Mouse (Mus musculus) MEL (cell line): ENCODE results near the gene Aurkc. TPM values are rescaled to one million over a fixed set of nuclear protein-coding genes. Genes with fewer than 3 reads are reported as not detected.
"Not testable (repeated sequence)": the region's sequence is repeated elsewhere in the genome, so short reads cannot be mapped to it uniquely, and the experiment has no call there.

Experiments used
- DNase-seq: peaks from one replicate; pipeline ENCODE4 v3.0.0; 2011; ENCODE audit warnings: low read depth, low spot score
- H3K27ac ChIP-seq: 2 replicates; pipeline ENCODE4 v1.5.1; 2012; ENCODE audit warnings: low read depth, mild to moderate bottlenecking, control low read depth, low read length, moderate library complexity; ENCODE audit not compliant: control insufficient read depth
- H3K27me3 ChIP-seq, 2 experiments: fragments of 150-350 bp in 1 of 2; sonication (generic) in 1 of 2; 2 replicates each; pipeline ENCODE4 v1.6.1; 2012; ENCODE audit warnings: low read length in 2 of 2, mild to moderate bottlenecking in 2 of 2, improper control_type of control experiment in 1 of 2, moderate library complexity in 1 of 2; ENCODE audit not compliant: insufficient read depth in 2 of 2, control insufficient read depth in 1 of 2
- H3K36me3 ChIP-seq, 2 experiments: 2 replicates each; pipeline ENCODE4 v1.6.1; 2012 to 2014; ENCODE audit warnings: low read length in 2 of 2, improper control_type of control experiment in 1 of 2, inconsistent platforms in 1 of 2, mild to moderate bottlenecking in 1 of 2; ENCODE audit not compliant: insufficient read depth in 2 of 2, control insufficient read depth in 1 of 2
- H3K4me1 ChIP-seq, 2 experiments: fragments of 150-350 bp in 1 of 2; sonication (generic) in 1 of 2; 2 replicates each; pipeline ENCODE4 v1.6.1; 2012; ENCODE audit warnings: low read length in 2 of 2, improper control_type of control experiment in 1 of 2, mild to moderate bottlenecking in 1 of 2; ENCODE audit not compliant: insufficient read depth in 2 of 2, control insufficient read depth in 1 of 2
- H3K4me3 ChIP-seq, 2 experiments: fragments of 150-350 bp in 1 of 2; sonication (generic) in 1 of 2; 2 replicates each; pipeline ENCODE4 v1.5.1; 2012; ENCODE audit warnings: low read depth in 2 of 2, low read length in 2 of 2, mild to moderate bottlenecking in 2 of 2, moderate library complexity in 2 of 2, control low read depth in 1 of 2, improper control_type of control experiment in 1 of 2; ENCODE audit not compliant: control insufficient read depth in 1 of 2, insufficient read depth in 1 of 2
- H3K79me2 ChIP-seq: 2 replicates; pipeline ENCODE4 v1.6.1; 2012; ENCODE audit warnings: mild to moderate bottlenecking, low read length, moderate library complexity; ENCODE audit not compliant: control insufficient read depth, poor library complexity, insufficient read depth
- H3K9ac ChIP-seq: 2 replicates; pipeline ENCODE4 v1.6.1; 2012; ENCODE audit warnings: low read depth, mild to moderate bottlenecking, control low read depth, low read length, moderate library complexity; ENCODE audit not compliant: control insufficient read depth, poor library complexity, severe bottlenecking
- H3K9me3 ChIP-seq: fragments of 150-350 bp; sonication (generic); replicated peaks from 2 replicates; pipeline ENCODE4 v1.6.1; 2012; ENCODE audit warnings: mild to moderate bottlenecking, low read length, improper control_type of control experiment, moderate library complexity; ENCODE audit not compliant: insufficient read depth
- BHLHE40 ChIP-seq: IDR thresholded peaks from 2 replicates; pipeline ENCODE4 v1.6.1; 2012; ENCODE audit warnings: low read depth, mild to moderate bottlenecking, inconsistent platforms, low read length, improper control_type of control experiment, borderline replicate concordance
- E2F4 ChIP-seq: IDR thresholded peaks from 2 replicates; pipeline ENCODE4 v1.6.1; 2011; ENCODE audit warnings: low read depth, low read length, improper control_type of control experiment, borderline replicate concordance
- ETS1 ChIP-seq: IDR thresholded peaks from 2 replicates; pipeline ENCODE4 v1.6.1; 2012; ENCODE audit warnings: low read depth, mild to moderate bottlenecking, inconsistent platforms, low read length, improper control_type of control experiment, moderate library complexity
- GABPA ChIP-seq: IDR thresholded peaks from 2 replicates; pipeline ENCODE4 v1.6.1; 2012; ENCODE audit warnings: low read depth, mild to moderate bottlenecking, inconsistent platforms, low read length, improper control_type of control experiment, moderate library complexity
- GATA1 ChIP-seq: IDR thresholded peaks from 2 replicates; pipeline ENCODE4 v1.6.1; 2011; ENCODE audit warnings: low read depth, low read length, improper control_type of control experiment
- MAX ChIP-seq: IDR thresholded peaks from 2 replicates; pipeline ENCODE4 v1.6.1; 2011; ENCODE audit warnings: low read length, improper control_type of control experiment
- MYC ChIP-seq: IDR thresholded peaks from 2 replicates; pipeline ENCODE4 v1.6.1; 2011; ENCODE audit warnings: low read depth, mild to moderate bottlenecking, low read length, improper control_type of control experiment, moderate library complexity
- RAD21 ChIP-seq: IDR thresholded peaks from 2 replicates; pipeline ENCODE4 v1.6.1; 2011; ENCODE audit warnings: mild to moderate bottlenecking, low read depth, low read length, improper control_type of control experiment
- SMC3 ChIP-seq: IDR thresholded peaks from 2 replicates; pipeline ENCODE4 v1.6.1; 2011; ENCODE audit warnings: low read depth, low read length, improper control_type of control experiment
- ZMIZ1 ChIP-seq: IDR thresholded peaks from 2 replicates; pipeline ENCODE4 v1.6.1; 2012; ENCODE audit warnings: low read depth, mild to moderate bottlenecking, inconsistent platforms, low read length, improper control_type of control experiment, moderate library complexity
- ZNF384 ChIP-seq: IDR thresholded peaks from 2 replicates; pipeline ENCODE4 v1.6.1; 2012; ENCODE audit warnings: low read depth, mild to moderate bottlenecking, inconsistent platforms, low read length, improper control_type of control experiment
- polyA plus RNA-seq, 2 experiments: library from polyadenylated mRNA; stranded (reverse) in 1 of 2; unstranded in 1 of 2; fragments of >175 nt in 1 of 2; fragments of >200 nt in 1 of 2; gene quantifications; 2 replicates each; pipeline versions ENCODE4 v1.2.1 to v1.2.4; 2012; ENCODE audit warnings: low replicate concordance in 2 of 2, low read depth in 1 of 2; ENCODE audit not compliant: insufficient read length in 2 of 2, insufficient read depth in 1 of 2, missing spikeins in 1 of 2
- total RNA-seq: library from RNA; depleted of rRNA; stranded (reverse); fragments of 300-350 nt; gene quantifications from 2 replicates; pipeline ENCODE4 v1.2.3, GENCODE M21; 2012; rRNA removed

The Aurkc gene
- total and polyA plus RNA-seq, 3 experiments: not detected

DNA sequence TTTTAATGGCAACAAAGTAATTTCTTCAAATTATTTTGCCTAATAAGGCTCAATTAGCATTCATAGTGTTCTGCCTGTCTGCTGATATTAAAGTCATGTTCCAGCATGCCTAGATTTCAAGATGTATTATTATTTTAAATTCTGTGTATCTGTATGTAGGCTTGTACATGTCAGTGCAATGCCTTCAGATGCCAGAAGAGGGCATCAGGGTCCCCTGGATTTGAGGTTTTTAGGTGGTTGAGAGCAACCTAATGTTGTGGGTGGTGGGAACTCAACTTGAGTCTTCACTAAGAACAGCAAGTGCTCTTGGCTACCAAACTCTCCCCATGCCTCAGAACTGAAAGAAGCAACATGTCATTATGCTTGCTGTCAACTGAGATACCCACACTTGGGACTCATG, 32.3 kb downstream of the Aurkc start:
- Histone ChIP-seq H3K27ac (no peak overlapping the region), H3K9ac (no peak overlapping the region), H3K27me3 (no peaks in the 10 kb centered on the region), H3K4me3 (no peak overlapping the region), H3K4me1 (no peaks in the 10 kb centered on the region), H3K36me3 (no peaks in the 10 kb centered on the region), H3K79me2 (no peaks in the 10 kb centered on the region), H3K9me3 (no peaks in the 10 kb centered on the region)
- no peak for DNase-seq
- TF ChIP-seq RAD21: no peak
- no peak for TF ChIP-seq ETS1
- no peak for TF ChIP-seq BHLHE40
- no peak for TF ChIP-seq ZMIZ1
- no peak for TF ChIP-seq ZNF384
- TF ChIP-seq MAX: no peak
- TF ChIP-seq GABPA: no peak
- TF ChIP-seq SMC3: no peak
- TF ChIP-seq MYC: no peak
- no peak for TF ChIP-seq E2F4
- no peak for TF ChIP-seq GATA1

DNA sequence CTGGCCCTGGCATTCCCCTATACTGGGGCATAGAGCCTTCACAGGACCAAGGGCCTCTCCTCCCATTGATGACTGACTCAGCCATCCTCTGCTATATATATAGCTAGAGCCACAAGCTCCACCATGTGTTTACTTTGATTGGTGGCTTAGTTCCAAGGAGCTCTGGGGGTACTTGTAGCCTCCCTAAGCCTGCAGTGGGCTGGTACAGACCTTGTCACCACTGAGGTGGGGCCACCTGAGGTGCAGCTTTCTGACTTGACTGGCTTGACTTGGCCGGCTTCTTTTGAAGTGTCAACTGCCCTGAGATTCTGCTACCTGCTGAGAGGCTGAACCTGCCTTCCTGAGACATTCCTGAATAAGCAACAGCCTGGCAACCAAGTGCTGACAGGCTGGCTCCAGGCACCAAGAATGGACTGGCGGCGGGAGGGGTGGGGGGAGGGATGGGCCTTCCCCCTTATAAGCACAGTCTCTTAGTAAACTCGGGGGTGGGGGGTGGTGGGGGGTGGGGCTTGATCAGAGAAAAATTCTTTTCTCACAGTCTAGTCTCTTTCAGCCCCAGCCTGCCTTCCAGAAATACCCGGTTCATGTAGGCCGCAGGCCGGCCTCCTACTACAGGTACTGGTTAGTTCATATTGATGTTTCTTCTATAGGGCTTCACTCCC, 54.7 kb downstream of the Aurkc start:
- not testable (repeated sequence) for H3K79me2 ChIP-seq, H3K4me3 ChIP-seq, H3K36me3 ChIP-seq, H3K9me3 ChIP-seq, H3K9ac ChIP-seq, H3K27ac ChIP-seq, DNase-seq, H3K4me1 ChIP-seq, H3K27me3 ChIP-seq

Other genes starting within 250 kb of the Aurkc start
- gene Zfp954, start 126.2 kb downstream of the Aurkc start, total RNA-seq: 9.3 and 10.6 TPM in 2 replicates
- 1 to 10 TPM in 1 of 2 experiments, not detected in 1; 8.9 TPM for gene Zfp954, start 126.2 kb downstream of the Aurkc start, polyA plus RNA-seq
- gene Zfp773, start 141.5 kb downstream of the Aurkc start, total RNA-seq: 0.13 and 0.15 TPM in 2 replicates
- gene Zfp773, start 141.5 kb downstream of the Aurkc start, polyA plus RNA-seq: under 1 TPM in 1 of 2 experiments, not detected in 1; 0.57 TPM
- gene Zfp418, start 176.0 kb downstream of the Aurkc start, total RNA-seq: 0.49 and 0.50 TPM in 2 replicates
- gene Zfp418, start 176.0 kb downstream of the Aurkc start, polyA plus RNA-seq: under 1 TPM in 1 of 2 experiments, not detected in 1; 0.47 TPM
- 1.3 and 1.8 TPM in 2 replicates for gene Zfp772, start 214.7 kb downstream of the Aurkc start, total RNA-seq
- 1 to 10 TPM in 1 of 2 experiments, not detected in 1; 1.9 TPM for gene Zfp772, start 214.7 kb downstream of the Aurkc start, polyA plus RNA-seq